Mouse (Mus musculus) C2C12 (cell line): ENCODE measurements at regions not wholly inside any gene's neighbourhood (a gene's known extent, or its start where the extent isn't known, plus 50 kb on each side); places are given as distances from the start of the nearest gene placed in this dataset.

Experiments
- H3K27me3 ChIP-seq: one replicate; pipeline ENCODE4 v1.6.1; 2011; ENCODE audit not compliant: control insufficient read depth, insufficient read depth, insufficient read length
- H3K36me3 ChIP-seq: one replicate; pipeline ENCODE4 v1.6.1; 2011; ENCODE audit not compliant: control insufficient read depth, insufficient read depth
- H3K4me3 ChIP-seq: one replicate; pipeline ENCODE4 v1.5.1; 2011; ENCODE audit warnings: mild to moderate bottlenecking, control low read depth; ENCODE audit not compliant: poor library complexity, insufficient read depth, severe bottlenecking
- H3K79me2 ChIP-seq: one replicate; pipeline ENCODE4 v1.6.1; 2011; ENCODE audit not compliant: control insufficient read depth, insufficient read depth
- H3K79me3 ChIP-seq: one replicate; pipeline ENCODE4 v1.6.1; 2011; ENCODE audit warnings: low read depth, control low read depth
- H3ac ChIP-seq: one replicate; pipeline ENCODE3; 2011; ENCODE audit warnings: low read depth; ENCODE audit not compliant: control insufficient read depth, insufficient read length
- CEBPB ChIP-seq: IDR thresholded peaks from one replicate; pipeline ENCODE4 v1.6.1; 2011; ENCODE audit warnings: low read depth, mild to moderate bottlenecking, control low read depth, moderate library complexity
- CTCF ChIP-seq: IDR thresholded peaks from one replicate; pipeline ENCODE4 v1.5.1; 2011; ENCODE audit not compliant: control insufficient read depth, insufficient read depth, insufficient read length
- FOSL1 ChIP-seq: IDR thresholded peaks from one replicate; pipeline ENCODE4 v1.8.0; 2011; ENCODE audit warnings: mild to moderate bottlenecking, low read length; ENCODE audit not compliant: poor library complexity, insufficient read depth, severe bottlenecking
- MAX ChIP-seq: IDR thresholded peaks from one replicate; pipeline ENCODE4 v1.6.1; 2011; ENCODE audit warnings: mild to moderate bottlenecking, control low read depth
- MYOD1 ChIP-seq: IDR thresholded peaks from one replicate; pipeline ENCODE4 v1.6.1; 2011; ENCODE audit warnings: low read depth; ENCODE audit not compliant: control insufficient read depth, insufficient read length
- MYOG ChIP-seq: IDR thresholded peaks from one replicate; pipeline ENCODE4 v1.6.1; 2011; ENCODE audit not compliant: control insufficient read depth, insufficient read length; ENCODE audit errors: extremely low read depth
- USF1 ChIP-seq: IDR thresholded peaks from one replicate; pipeline ENCODE4 v1.6.1; 2011; ENCODE audit warnings: low read depth, mild to moderate bottlenecking, control low read depth, moderate library complexity

- Histone ChIP-seq H3ac (no peak overlapping the region), H3K79me2 (no peaks in the 10 kb centered on the region), H3K36me3 (no peaks in the 10 kb centered on the region), H3K27me3 (no peaks in the 10 kb centered on the region), H3K4me3 (no peak overlapping the region), H3K79me3 (no peaks in the 10 kb centered on the region)
- TF ChIP-seq FOSL1 = no peak
- TF ChIP-seq MYOD1 = no peak
- TF ChIP-seq USF1 = no peak
- no peak for TF ChIP-seq CTCF
- no peak for TF ChIP-seq MAX
- TF ChIP-seq MYOG = no peak
- no peak for TF ChIP-seq CEBPB
These were observed 633.3 kb upstream of the Gm19410 start for GRCm38 (mm10) chr8:35132281-35132680.

GRCm38 (mm10) chr8:35135630-35136029 lies 630.0 kb upstream of the Gm19410 start:
- Histone ChIP-seq H3K4me3 (no peak overlapping the region), H3K79me2 (no peaks in the 10 kb centered on the region), H3K27me3 (no peaks in the 10 kb centered on the region), H3ac (no peak overlapping the region), H3K79me3 (no peaks in the 10 kb centered on the region), H3K36me3 (no peaks in the 10 kb centered on the region)
- TF ChIP-seq MYOG (no peak), USF1 (no peak), FOSL1 (no peak), MAX (no peak), MYOD1 (no peak), CTCF (no peak), CEBPB (no peak)

GRCm38 (mm10) chr8:35136643-35137042 lies 628.9 kb upstream of the Gm19410 start:
- TF ChIP-seq CEBPB (no peak), USF1 (no peak), MYOG (no peak), CTCF (no peak), FOSL1 (no peak), MAX (no peak), MYOD1 (no peak)
- no peak overlapping the region for H3ac ChIP-seq
- H3K79me2 ChIP-seq = no peaks in the 10 kb centered on the region
- H3K36me3 ChIP-seq = no peaks in the 10 kb centered on the region
- no peak overlapping the region for H3K4me3 ChIP-seq
- H3K27me3 ChIP-seq = no peaks in the 10 kb centered on the region
- H3K79me3 ChIP-seq = no peaks in the 10 kb centered on the region

GRCm38 (mm10) chr8:35140775-35141174 lies 624.8 kb upstream of the Gm19410 start:
- H3K27me3 ChIP-seq = no peaks in the 10 kb centered on the region
- no peak overlapping the region for H3K4me3 ChIP-seq
- no peak for TF ChIP-seq CEBPB
- TF ChIP-seq FOSL1 = no peak
- TF ChIP-seq MYOG = no peak
- TF ChIP-seq CTCF = no peak
- no peaks in the 10 kb centered on the region for H3K79me2 ChIP-seq
- no peaks in the 10 kb centered on the region for H3K79me3 ChIP-seq
- no peak overlapping the region for H3ac ChIP-seq
- H3K36me3 ChIP-seq = no peaks in the 10 kb centered on the region

- Histone ChIP-seq H3K79me3 (no peaks in the 10 kb centered on the region), H3K36me3 (no peaks in the 10 kb centered on the region), H3ac (no peak overlapping the region), H3K4me3 (no peak overlapping the region), H3K79me2 (no peaks in the 10 kb centered on the region), H3K27me3 (no peaks in the 10 kb centered on the region)
- TF ChIP-seq MYOG = no peak
These were observed 622.5 kb upstream of the Gm19410 start for GRCm38 (mm10) chr8:35143018-35143656.

GRCm38 (mm10) chr8:35143684-35144083 lies 621.9 kb upstream of the Gm19410 start:
- H3ac ChIP-seq = no peak overlapping the region
- H3K4me3 ChIP-seq = no peak overlapping the region
- no peaks in the 10 kb centered on the region for H3K36me3 ChIP-seq
- no peaks in the 10 kb centered on the region for H3K79me3 ChIP-seq
- no peaks in the 10 kb centered on the region for H3K27me3 ChIP-seq
- TF ChIP-seq CEBPB (no peak), FOSL1 (no peak), MAX (no peak), CTCF (no peak), MYOD1 (no peak), USF1 (no peak), MYOG (no peak)
- H3K79me2 ChIP-seq = no peaks in the 10 kb centered on the region
